Mouse (Mus musculus): ENCODE measurements around the gene Plxna4.

Gene Plxna4

GRCm38 (mm10) chr6:32472062-32472461 lies 115.9 kb downstream of the Plxna4 start:
- DNase-seq (ENCODE audit: low spot score in 2 of 2), result no peak

- peak; percentile 34 to 59 for DNase-seq (ENCODE audit: low spot score in 2 of 2)
Measured at GRCm38 (mm10) chr6:32471639-32472038, 116.4 kb downstream of the Plxna4 start.

DNA sequence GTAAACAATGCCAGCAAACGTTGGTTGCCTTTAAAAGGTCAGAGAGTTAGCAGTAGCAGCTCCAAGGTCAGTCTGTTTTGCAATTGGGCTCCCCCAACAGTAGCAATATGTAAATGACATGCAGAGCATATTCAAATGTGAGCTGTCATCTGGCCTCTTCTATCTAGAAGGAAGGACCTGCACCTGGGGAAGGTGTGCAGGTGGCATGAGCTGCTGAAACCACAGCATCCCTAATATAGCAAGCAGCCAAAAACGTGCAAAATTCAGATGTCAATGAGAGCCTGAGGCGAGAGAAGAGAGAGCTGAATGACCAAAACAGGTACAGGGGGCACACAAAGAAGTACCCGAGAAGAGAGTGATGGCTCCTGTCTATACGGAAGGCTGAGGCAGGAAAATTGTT lies 118.8 kb downstream of the Plxna4 start:
- no peak for DNase-seq (ENCODE audit: low spot score in 2 of 2)

- DNase-seq (ENCODE audit: low spot score in 2 of 2), result no peak
Measured at GRCm38 (mm10) chr6:32465129-32465528, 122.9 kb downstream of the Plxna4 start.

GRCm38 (mm10) chr6:32464637-32465036 lies 123.4 kb downstream of the Plxna4 start:
- no peak for DNase-seq (ENCODE audit: low spot score in 2 of 2)

GRCm38 (mm10) chr6:32464046-32464445 lies 123.9 kb downstream of the Plxna4 start:
- DNase-seq (ENCODE audit: low spot score in 2 of 2), result no peak

GRCm38 (mm10) chr6:32460400-32460799 lies 127.6 kb downstream of the Plxna4 start:
- DNase-seq (ENCODE audit: low spot score in 2 of 2), result no peak

- no peak for DNase-seq (ENCODE audit: low spot score in 2 of 2)
Measured at GRCm38 (mm10) chr6:32456641-32457040, 131.4 kb downstream of the Plxna4 start.

- peak in 1 of 2 experiments; percentile 61 for DNase-seq (ENCODE audit: low spot score in 2 of 2)
Measured at GRCm38 (mm10) chr6:32451851-32452250, 136.1 kb downstream of the Plxna4 start.

GRCm38 (mm10) chr6:32449237-32449963 lies 138.6 kb downstream of the Plxna4 start:
- DNase-seq (ENCODE audit: low spot score in 2 of 2), result no peak

- no peak for DNase-seq (ENCODE audit: low spot score in 2 of 2)
Measured at GRCm38 (mm10) chr6:32448787-32449186, 139.2 kb downstream of the Plxna4 start.

DNA sequence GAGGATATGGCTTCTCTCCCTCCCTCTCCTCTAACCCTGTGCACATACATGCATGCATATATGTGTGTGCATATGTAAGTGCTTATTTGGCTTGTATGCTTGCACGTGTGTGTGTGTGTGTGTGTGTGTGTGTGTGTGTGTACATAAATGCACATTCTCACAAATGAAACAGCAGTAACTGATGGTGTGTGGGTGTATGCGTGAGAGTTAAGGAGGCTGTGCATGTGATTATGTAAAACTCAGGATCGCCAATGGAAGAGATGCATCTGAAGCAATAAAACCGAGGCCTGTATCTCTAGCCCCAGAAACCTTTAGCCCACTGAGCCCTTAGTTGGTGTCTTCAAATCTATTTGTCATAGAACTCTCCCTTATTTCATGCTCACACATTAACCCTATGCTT lies 141.7 kb downstream of the Plxna4 start:
- no peak for DNase-seq (ENCODE audit: low spot score in 2 of 2)

GRCm38 (mm10) chr6:32445246-32445645 lies 142.7 kb downstream of the Plxna4 start:
- no peak for DNase-seq (ENCODE audit: low spot score in 2 of 2)

- no peak for DNase-seq (ENCODE audit: low spot score in 2 of 2)
Measured at GRCm38 (mm10) chr6:32444393-32444792, 143.6 kb downstream of the Plxna4 start.

DNA sequence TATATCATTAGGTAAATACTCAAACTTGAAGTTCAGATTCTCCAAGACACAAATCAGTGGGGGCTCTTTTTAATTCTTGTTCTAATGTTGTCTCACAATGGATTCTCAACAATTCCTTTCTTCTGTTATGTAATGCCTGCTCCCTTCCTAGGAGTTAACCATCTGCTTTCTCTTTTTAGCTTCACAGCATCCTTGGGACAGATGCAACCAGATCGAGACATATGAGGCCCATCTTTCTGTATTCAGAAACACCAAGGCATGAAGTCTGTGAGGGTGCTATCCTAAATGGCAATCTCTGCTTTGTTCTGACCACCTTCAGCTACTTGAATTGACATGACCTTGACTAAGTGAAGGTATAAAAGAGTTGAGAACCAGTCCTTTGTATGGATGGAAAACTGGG lies 144.3 kb downstream of the Plxna4 start:
- DNase-seq (ENCODE audit: low spot score in 2 of 2), result no peak

DNA sequence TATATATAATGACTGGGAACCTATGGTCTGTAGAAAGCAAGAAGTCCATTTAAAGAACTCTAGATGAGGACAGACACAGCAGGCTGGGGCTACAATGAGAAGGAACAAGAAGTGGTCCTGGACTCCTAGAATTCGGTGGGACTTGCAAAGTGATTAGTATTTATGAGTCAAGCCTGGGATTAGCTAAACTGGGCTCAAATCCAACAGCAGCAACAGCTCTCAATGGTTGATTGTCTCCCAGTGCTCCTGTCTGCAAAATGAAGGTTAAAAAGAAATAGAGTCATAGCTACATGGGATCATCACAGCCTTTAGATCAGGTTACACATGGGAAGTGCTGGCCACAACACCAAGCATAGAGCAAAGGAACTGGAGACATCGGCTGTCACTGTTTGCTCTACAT lies 148.6 kb downstream of the Plxna4 start:
- no peak for DNase-seq (ENCODE audit: low spot score in 2 of 2)

GRCm38 (mm10) chr6:32437219-32437618 lies 150.8 kb downstream of the Plxna4 start:
- DNase-seq (ENCODE audit: low spot score in 2 of 2), result no peak

- DNase-seq (ENCODE audit: low spot score in 2 of 2), result no peak
Measured at GRCm38 (mm10) chr6:32423124-32423523, 164.9 kb downstream of the Plxna4 start.

GRCm38 (mm10) chr6:32420610-32421009 lies 167.4 kb downstream of the Plxna4 start:
- no peak for DNase-seq (ENCODE audit: low spot score in 2 of 2)

- DNase-seq (ENCODE audit: low spot score in 2 of 2), result no peak
Measured at GRCm38 (mm10) chr6:32417351-32417750, 170.6 kb downstream of the Plxna4 start.

DNA sequence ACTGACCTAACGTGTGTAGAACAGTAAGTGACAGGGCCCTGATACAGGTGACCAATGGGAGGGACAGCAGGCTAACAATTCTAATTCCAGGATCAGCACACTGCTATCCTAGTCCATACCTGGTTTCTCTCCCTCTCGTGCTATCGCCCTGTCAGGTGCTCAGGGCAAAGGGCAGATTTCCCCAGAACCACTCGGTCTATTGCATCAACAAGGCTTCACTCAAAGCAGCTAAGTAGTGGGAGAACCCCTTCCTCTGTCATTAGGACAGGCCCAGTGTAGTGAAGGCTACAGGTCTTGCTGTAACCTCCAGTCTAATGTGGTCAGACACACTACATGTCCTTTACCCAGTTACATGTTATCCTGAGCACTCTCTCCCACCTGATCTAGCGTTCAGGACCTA lies 176.7 kb downstream of the Plxna4 start:
- DNase-seq (ENCODE audit: low spot score in 2 of 2), result no peak

- DNase-seq (ENCODE audit: low spot score in 2 of 2), result no peak
Measured at GRCm38 (mm10) chr6:32409625-32410024, 178.4 kb downstream of the Plxna4 start.

DNA sequence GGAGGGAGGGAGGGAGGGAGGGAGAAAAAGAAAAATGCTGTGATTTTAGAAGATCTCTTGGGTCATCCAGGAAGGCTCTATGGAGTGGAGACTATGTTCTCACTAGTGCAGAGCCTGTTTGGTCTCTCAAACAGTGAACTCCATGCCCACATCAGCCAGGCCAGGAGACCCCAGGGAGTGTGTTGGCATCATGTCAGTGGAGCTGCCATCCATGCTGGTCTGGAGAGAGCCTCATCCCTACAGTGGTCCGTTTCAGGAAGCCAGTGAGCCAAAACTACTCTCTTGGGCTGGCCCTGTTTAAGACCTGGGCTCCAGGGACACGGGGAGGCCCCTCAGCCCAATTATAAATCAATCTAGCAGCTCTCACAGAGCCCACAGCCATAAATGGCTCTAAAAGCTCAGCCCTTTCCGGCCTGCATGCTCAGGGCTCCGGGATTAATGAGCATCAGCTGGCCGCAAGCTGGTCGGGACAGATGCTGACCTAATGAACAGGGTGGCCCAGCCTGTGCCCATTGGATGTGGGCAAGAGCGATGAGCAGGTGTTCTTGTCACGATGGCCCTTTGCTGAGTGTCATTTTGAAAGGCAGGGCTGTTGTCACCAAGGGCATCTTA lies 180.3 kb downstream of the Plxna4 start:
- no peak for DNase-seq (ENCODE audit: low spot score in 2 of 2)
